Mouse (Mus musculus) midbrain, embryonic 16.5 days (tissue): Measurements from ENCODE around the gene 2010315B03Rik. TPM values are rescaled to one million over a fixed set of nuclear protein-coding genes. Genes with fewer than 3 reads are reported as not detected.
"Not testable (repeated sequence)": the region's sequence is repeated elsewhere in the genome, so short reads cannot be mapped to it uniquely, and the experiment has no call there.

Source experiments
- ATAC-seq: fragments of 200-750 bp; cut with Nextera tagmentation; 2 replicates; pipeline ENCODE4 v1.8.0; 2017; ENCODE audit warnings: moderate TSS enrichment
- H3K27ac ChIP-seq: fragments of 300-500 bp; sonication (generic); 2 replicates; pipeline ENCODE4 v1.5.1; 2014; ENCODE audit warnings: mild to moderate bottlenecking, low read length, mixed read lengths
- H3K27me3 ChIP-seq: fragments of 300-500 bp; sonication (generic); 2 replicates; pipeline ENCODE4 v1.6.1; 2014; ENCODE audit warnings: low read depth, low read length, mixed read lengths; ENCODE audit not compliant: control insufficient read depth, insufficient read depth
- H3K36me3 ChIP-seq: fragments of 300-500 bp; sonication (generic); 2 replicates; pipeline ENCODE4 v1.6.1; 2014; ENCODE audit warnings: mild to moderate bottlenecking, low read length, moderate library complexity, mixed read lengths; ENCODE audit not compliant: control insufficient read depth, insufficient read depth
- H3K4me1 ChIP-seq: fragments of 300-500 bp; sonication (generic); 2 replicates; pipeline ENCODE4 v1.6.1; 2014; ENCODE audit warnings: mild to moderate bottlenecking, low read length, mixed read lengths; ENCODE audit not compliant: control insufficient read depth, insufficient read depth
- H3K4me2 ChIP-seq: fragments of 300-500 bp; sonication (generic); 2 replicates; pipeline ENCODE4 v1.6.1; 2014; ENCODE audit warnings: mild to moderate bottlenecking, low read length, mixed read lengths
- H3K4me3 ChIP-seq: fragments of 300-500 bp; sonication (generic); 2 replicates; pipeline ENCODE4 v1.5.1; 2014; ENCODE audit warnings: low read depth, mild to moderate bottlenecking, low read length, moderate library complexity, mixed read lengths
- H3K9ac ChIP-seq: fragments of 300-500 bp; sonication (generic); 2 replicates; pipeline ENCODE4 v1.6.1; 2014; ENCODE audit warnings: low read depth, low read length, mixed read lengths
- H3K9me3 ChIP-seq: fragments of 300-500 bp; sonication (generic); replicated peaks from 2 replicates; pipeline ENCODE4 v1.6.1; 2014; ENCODE audit warnings: mild to moderate bottlenecking, low read length, mixed read lengths; ENCODE audit not compliant: control insufficient read depth, poor library complexity, severe bottlenecking
- WGBS: fragments of 180-500 bp; shearing (Covaris S2); extraction: QIAGEN DNeasy Blood & Tissue Kit; methylation state at CpG from one replicate; pipeline ENCODE4 v1.1.7; 2014; 5-methylcytosine and 5-hydroxymethylcytosine counted together
- polyA plus RNA-seq: library from polyadenylated mRNA; unstranded; fragments of >200 nt; fragmentation: Nextera tagmentation; extraction: Ambion mirVana; gene quantifications from 2 replicates; pipeline ENCODE4 v1.2.1, GENCODE M21; 2015

The 2010315B03Rik gene
- polyA plus RNA-seq, 1 experiment from 2014 or later = 13.6 TPM

- Histone ChIP-seq H3K36me3 (peaks cover 36% of the 10 kb centered on the region), H3K4me2 (no peak overlapping the region), H3K9ac (no peak overlapping the region), H3K9me3 (peaks cover 58% of the 10 kb centered on the region), H3K27me3 (no peaks in the 10 kb centered on the region), H3K27ac (no peak overlapping the region), H3K4me1 (peaks cover under 1% of the 10 kb centered on the region; the same call in 1 of the 2 replicates), H3K4me3 (no peak overlapping the region)
- ATAC-seq = no peak
These were observed 39.3 kb downstream of the 2010315B03Rik start for GRCm38 (mm10) chr9:124273172-124273571.

GRCm38 (mm10) chr9:124267929-124268328 is 44.6 kb downstream of the 2010315B03Rik start:
- H3K9me3 ChIP-seq = peaks cover 35% of the 10 kb centered on the region
- 13% methylated on average over 2 of the region's 2 CpGs for WGBS
- peaks cover 24% of the 10 kb centered on the region for H3K36me3 ChIP-seq
- peak; percentile 99 for ATAC-seq
- no peaks in the 10 kb centered on the region for H3K27me3 ChIP-seq
- no peak overlapping the region for H3K9ac ChIP-seq
- H3K4me3 ChIP-seq = no peak overlapping the region
- no peak overlapping the region for H3K27ac ChIP-seq
- peaks cover 9% of the 10 kb centered on the region for H3K4me1 ChIP-seq
- 0 out of 2 replicates have a peak overlapping the region, but pooled peaks have one; percentile 5 for H3K4me2 ChIP-seq

- Histone ChIP-seq H3K4me1 (peaks cover 9% of the 10 kb centered on the region), H3K36me3 (peaks cover 24% of the 10 kb centered on the region), H3K9ac (no peak overlapping the region), H3K9me3 (peaks cover 32% of the 10 kb centered on the region), H3K4me3 (no peak overlapping the region), H3K27ac (peak overlapping the region; percentile 71; the same call in 1 of the 2 replicates), H3K27me3 (no peaks in the 10 kb centered on the region), H3K4me2 (no peak overlapping the region)
- peak; percentile 52 for ATAC-seq
These were observed 45.0 kb downstream of the 2010315B03Rik start for GRCm38 (mm10) chr9:124267493-124267892.

GRCm38 (mm10) chr9:124262987-124263717 is 49.3 kb downstream of the 2010315B03Rik start:
- Histone ChIP-seq H3K27me3 (no peaks in the 10 kb centered on the region), H3K36me3 (no peaks in the 10 kb centered on the region), H3K9ac (no peak overlapping the region), H3K9me3 (no peaks in the 10 kb centered on the region), H3K4me3 (no peak overlapping the region), H3K4me1 (peaks cover 8% of the 10 kb centered on the region), H3K4me2 (no peak overlapping the region), H3K27ac (no peak overlapping the region)
- WGBS = 90% methylated on average over 4 of the region's 4 CpGs
- ATAC-seq = no peak

- Histone ChIP-seq H3K4me1 (no peaks in the 10 kb centered on the region), H3K4me2 (no peak overlapping the region), H3K9me3 (no peaks in the 10 kb centered on the region; the same call in 1 of the 2 replicates), H3K4me3 (no peak overlapping the region), H3K36me3 (no peaks in the 10 kb centered on the region), H3K27ac (no peak overlapping the region), H3K27me3 (no peaks in the 10 kb centered on the region), H3K9ac (no peak overlapping the region)
- 85% methylated on average over 4 of the region's 4 CpGs for WGBS
- no peak for ATAC-seq
These were observed 54.4 kb downstream of the 2010315B03Rik start for GRCm38 (mm10) chr9:124258067-124258556.

- no peak overlapping the region for H3K4me3 ChIP-seq
- ATAC-seq = peak; percentile 48
- no peak overlapping the region for H3K9ac ChIP-seq
- WGBS = 83% methylated on average over 1 of the region's 1 CpGs
- no peak overlapping the region for H3K27ac ChIP-seq
- no peak overlapping the region for H3K4me2 ChIP-seq
- H3K36me3 ChIP-seq = no peaks in the 10 kb centered on the region
- H3K9me3 ChIP-seq = no peaks in the 10 kb centered on the region; the same call in 1 of the 2 replicates
- H3K27me3 ChIP-seq = no peaks in the 10 kb centered on the region
- no peaks in the 10 kb centered on the region for H3K4me1 ChIP-seq
These were observed 55.1 kb downstream of the 2010315B03Rik start for GRCm38 (mm10) chr9:124257200-124258066.

GRCm38 (mm10) chr9:124256271-124257199 is 56.0 kb downstream of the 2010315B03Rik start:
- not testable (repeated sequence) for H3K4me2 ChIP-seq, H3K9ac ChIP-seq, H3K9me3 ChIP-seq, H3K4me3 ChIP-seq, H3K27ac ChIP-seq, H3K36me3 ChIP-seq, H3K27me3 ChIP-seq, H3K4me1 ChIP-seq
- WGBS = 23% methylated on average over 1 of the region's 1 CpGs
- peak; percentile 72; the same call in 1 of the 2 replicates for ATAC-seq

GRCm38 (mm10) chr9:124251438-124251837 is 61.1 kb downstream of the 2010315B03Rik start:
- Histone ChIP-seq H3K9me3 (no peaks in the 10 kb centered on the region), H3K9ac (no peak overlapping the region), H3K27me3 (no peaks in the 10 kb centered on the region), H3K36me3 (no peaks in the 10 kb centered on the region), H3K4me2 (no peak overlapping the region), H3K4me3 (no peak overlapping the region), H3K27ac (no peak overlapping the region), H3K4me1 (peaks cover 4% of the 10 kb centered on the region; the same call in 1 of the 2 replicates)
- ATAC-seq = no peak
